Mouse (Mus musculus): Measurements from ENCODE around the gene Kdm4d.
"Not testable (repeated sequence)": the region's sequence is repeated elsewhere in the genome, so short reads cannot be mapped to it uniquely, and the experiment has no call there.

Kdm4d gene

GRCm38 (mm10) chr9:14500023-14500915, at the start of gene Kdm4d, which contains the start of gene Cwc15:
Gene Kdm4d (minus strand): TSS chr9:14500482.
Gene Cwc15 (plus strand): TSS chr9:14500617.
- peak; percentile 97 for DNase-seq

GRCm38 (mm10) chr9:14548366-14548761, 48.1 kb upstream of the Kdm4d start:
- no peak for DNase-seq

GRCm38 (mm10) chr9:14547584-14548365, 47.5 kb upstream of the Kdm4d start:
- DNase-seq, result peak; percentile 6

- DNase-seq, result no peak
Observed at GRCm38 (mm10) chr9:14544034-14544757, 43.9 kb upstream of the Kdm4d start.

GRCm38 (mm10) chr9:14534833-14535456, 34.7 kb upstream of the Kdm4d start:
- DNase-seq, result no peak

- DNase-seq, result no peak
Observed at GRCm38 (mm10) chr9:14533659-14534058, 33.4 kb upstream of the Kdm4d start.

GRCm38 (mm10) chr9:14532283-14532682, 32.0 kb upstream of the Kdm4d start:
- DNase-seq, result no peak

GRCm38 (mm10) chr9:14530004-14530403, 29.7 kb upstream of the Kdm4d start:
- no peak for DNase-seq

- DNase-seq, result peak; percentile 76
Observed at GRCm38 (mm10) chr9:14523408-14524043, 23.2 kb upstream of the Kdm4d start.

- DNase-seq, result no peak
Observed at GRCm38 (mm10) chr9:14521695-14522094, 21.4 kb upstream of the Kdm4d start.

GRCm38 (mm10) chr9:14520971-14521670, 20.8 kb upstream of the Kdm4d start:
- no peak for DNase-seq

- no peak for DNase-seq
Observed at GRCm38 (mm10) chr9:14518105-14518504, 17.8 kb upstream of the Kdm4d start.

- no peak for DNase-seq
Observed at GRCm38 (mm10) chr9:14517296-14517695, 17.0 kb upstream of the Kdm4d start.

- peak; percentile 51 for DNase-seq
Observed at GRCm38 (mm10) chr9:14512633-14513445, 12.6 kb upstream of the Kdm4d start.

GRCm38 (mm10) chr9:14500916-14501424, 688 bp upstream of the Kdm4d start:
- DNase-seq, result no peak

GRCm38 (mm10) chr9:14498896-14499705, 1.2 kb downstream of the Kdm4d start:
- no peak for DNase-seq

GRCm38 (mm10) chr9:14463668-14464067, 36.6 kb downstream of the Kdm4d start:
- DNase-seq, result not testable (repeated sequence)

- DNase-seq, result not testable (repeated sequence)
Observed at GRCm38 (mm10) chr9:14462536-14462935, 37.7 kb downstream of the Kdm4d start.

- DNase-seq, result no peak
Observed at GRCm38 (mm10) chr9:14456320-14456719, 44.0 kb downstream of the Kdm4d start.
